In the genomic region with DNA sequence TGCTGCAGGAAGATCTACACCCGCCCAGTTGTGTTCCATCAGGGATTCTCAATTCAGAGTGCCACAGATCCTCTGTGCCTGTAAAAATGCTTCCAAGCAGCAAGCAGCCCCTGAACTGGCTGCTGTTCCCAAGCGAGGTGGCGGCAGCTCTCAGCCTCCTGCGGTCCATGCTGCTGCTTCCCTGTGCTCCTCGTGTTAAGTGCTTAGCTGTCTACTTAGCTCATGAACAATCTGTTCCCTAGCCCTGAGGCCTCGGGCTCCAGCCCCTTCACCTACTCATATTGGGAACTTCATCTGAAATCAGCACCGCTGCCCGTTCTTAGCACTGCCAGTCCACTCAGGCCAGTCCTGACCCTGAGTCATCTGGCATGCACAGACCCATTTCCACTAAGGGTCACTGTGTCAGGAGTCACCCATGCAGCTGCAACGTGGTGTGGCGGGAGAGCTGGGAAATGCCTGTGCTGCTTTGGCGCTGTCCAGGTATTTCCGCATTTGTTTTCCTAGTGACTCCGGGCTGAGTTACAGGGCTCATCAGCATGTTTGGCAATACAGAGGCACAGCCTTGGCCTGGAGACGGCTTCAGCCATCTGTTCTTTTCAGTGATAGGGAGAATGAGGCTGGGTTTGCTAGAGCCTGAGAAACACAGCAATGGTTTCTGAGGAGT, we compare ENCODE assay signal across 8 mouse cellular contexts.
DNase-seq lines count a peak whose midpoint lies in the region; ATAC-seq lines count a peak whose summit lies in the region.

No protein-coding gene starts in this region.

- no peaks in the 10 kb centered on the region for H3K36me3 ChIP-seq in heart, embryonic 12.5 days

- peaks cover 33% of the 10 kb centered on the region for H3K4me1 ChIP-seq in heart, embryonic 12.5 days (replicated peaks)

- WGBS in heart, embryonic 12.5 days, result 44% methylated on average over 14 of the region's 14 CpGs

- peak overlapping the region; percentile 34; the same call in 1 of the 2 replicates for H3K27ac ChIP-seq in heart, embryonic 12.5 days (ENCODE audit: poor library complexity, severe bottlenecking)

- H3K9me3 ChIP-seq in heart, embryonic 12.5 days (replicated peaks), result no peaks in the 10 kb centered on the region

- no peak overlapping the region for H3K4me2 ChIP-seq in heart, embryonic 12.5 days

- H3K9ac ChIP-seq in heart, embryonic 12.5 days, result no peak overlapping the region

- DNase-seq in 3T3-L1 (ENCODE audit: low read depth, low spot score) (peak; percentile 78), R1 (ENCODE audit: low read depth, low spot score) (peak; percentile 67)
- peak; percentile 36 for DNase-seq in embryo, embryonic 9.5 days (ENCODE audit: extremely low spot score)
- peak; percentile 74 for DNase-seq in layer of hippocampus, adult 11-12 months (ENCODE audit: low spot score)
- DNase-seq in lung, postnatal 25 days (ENCODE audit: low spot score), result peak; percentile 8
- peak; percentile 55 to 80 for DNase-seq in urinary bladder, postnatal 36 days (ENCODE audit: low spot score in 2 of 2)
- DNase-seq in thymus, postnatal 0 days (ENCODE audit: low spot score), result no peak

- H3K4me3 ChIP-seq in heart, embryonic 12.5 days, result no peak overlapping the region

- ATAC-seq in heart, embryonic 12.5 days (ENCODE audit: insufficient number of reproducible peaks, low FRiP score), result no peak

- H3K27me3 ChIP-seq in heart, embryonic 12.5 days (replicated peaks), result no peaks in the 10 kb centered on the region
